ENCODE assay signal across 9 mouse cellular contexts in genomic region chr11:34123147-34123546, GRCm38 (mm10). TPM values are rescaled to one million over a fixed set of nuclear protein-coding genes. Genes with fewer than 3 reads are reported as not detected.
DNase-seq lines count a peak whose midpoint lies in the region.
"Had no signal": no experiment of that assay in that cellular context is flagged by ENCODE, and none has a peak within 500 bp of the region (broad histone marks: within the 10 kb centered on the region; RNA-seq: fewer than 3 reads in every experiment).

No protein-coding gene starts in this region.

- H3K27ac ChIP-seq in heart, embryonic 10.5 days: no peak overlapping the region

- no peaks in the 10 kb centered on the region for H3K36me3 ChIP-seq in heart, embryonic 10.5 days

- H3K27me3 ChIP-seq in heart, embryonic 10.5 days (ENCODE audit: insufficient read depth, poor library complexity, severe bottlenecking): no peaks in the 10 kb centered on the region

- no peaks in the 10 kb centered on the region for H3K4me1 ChIP-seq in heart, embryonic 10.5 days

- H3K9me3 ChIP-seq in heart, embryonic 10.5 days: no peaks in the 10 kb centered on the region

- peak; percentile 23 to 32 for DNase-seq in heart, adult 18-20 months
- no peak for DNase-seq in heart, embryonic 10.5 days (ENCODE audit: low spot score)
- peak; percentile 30 for DNase-seq in right cerebral cortex, adult 18-20 months
- no peak for DNase-seq in right cerebral cortex, postnatal 25 days
- peak; percentile 79 for DNase-seq in embryo, embryonic 10 days (ENCODE audit: low spot score)
- peak; percentile 45 for DNase-seq in kidney, postnatal 14 days
- DNase-seq in right cerebral cortex, postnatal 14 days: peak; percentile 29
- DNase-seq in ovary, postnatal 10 days (ENCODE audit: low spot score): no peak

- 18% methylated on average over 2 of the region's 2 CpGs for WGBS in heart, embryonic 10.5 days

- H3K4me3 ChIP-seq in heart, embryonic 10.5 days: no peak overlapping the region

RNA-seq across cellular contexts. Expression of gene 4930469K13Rik, which starts 24.8 kb away (rescaled TPM):
- not detected for total RNA-seq in heart, adult 18-20 months (2021)
- not detected in 2 replicates for polyA plus RNA-seq in heart, embryonic 10.5 days (2016; fragmentation: Nextera tagmentation; extraction: Ambion mirVana)
- total RNA-seq: neutrophil, adult 5-6 weeks had no signal

Comparison
In these comparisons a context has a peak if more than half of its experiments do, and no peak if none do; other contexts are left out.
1. DNase-seq: peak in heart, adult 18-20 months (2 of 2), right cerebral cortex, adult 18-20 months (single experiment), embryo, embryonic 10 days (single experiment), kidney, postnatal 14 days (single experiment) and right cerebral cortex, postnatal 14 days (single experiment); none in heart, embryonic 10.5 days (single experiment), right cerebral cortex, postnatal 25 days (single experiment) and ovary, postnatal 10 days (single experiment).